Mouse (Mus musculus) kidney, adult 10 weeks (tissue): ENCODE data around the gene 4930438A08Rik. TPM values are rescaled to one million over a fixed set of nuclear protein-coding genes. Genes with fewer than 3 reads are reported as not detected.

Experiments
- polyA plus RNA-seq: library from polyadenylated mRNA; stranded (reverse); fragments of 350-450 nt; fragmentation: Illumina TruSeq; extraction: RNeasy Lipid Tissue Mini Kit (QIAGEN cat#74804); gene quantifications from one replicate; pipeline ENCODE4 v1.2.3, GENCODE M21; 2014; ENCODE audit warnings: low read depth, low replicate concordance

4930438A08Rik gene
- polyA plus RNA-seq: not detected

GRCm38 (mm10) chr11:58274572-58274971 lies at the start of gene 4930438A08Rik:
TSS of gene 4930438A08Rik (plus strand) at chr11:58274799.

GRCm38 (mm10) chr11:58306860-58307308 lies 32.3 kb downstream of the 4930438A08Rik start, which contains the start of gene Zfp692:
TSS of gene Zfp692 (plus strand) at chr11:58307069.

GRCm38 (mm10) chr11:58330276-58331148 lies 55.9 kb downstream of the 4930438A08Rik start, which contains the start of the genes Zfp672 and Sh3bp5l:
TSS of gene Zfp672 (minus strand) at chr11:58330339.
TSS of gene Sh3bp5l (plus strand) at chr11:58330724.

Other genes starting within 250 kb of the 4930438A08Rik start
- not detected for gene Gm12248, start 181.7 kb upstream of the 4930438A08Rik start, polyA plus RNA-seq
- gene Cnot8, start 170.6 kb upstream of the 4930438A08Rik start, polyA plus RNA-seq: 24.2 TPM
- gene Gemin5, start 106.3 kb upstream of the 4930438A08Rik start, polyA plus RNA-seq: 3.9 TPM
- 70.5 TPM for gene Mrpl22, start 103.1 kb upstream of the 4930438A08Rik start, polyA plus RNA-seq
- gene Igtp, start 75.2 kb upstream of the 4930438A08Rik start, polyA plus RNA-seq: 11.9 TPM
- gene Irgm2, start 75.2 kb upstream of the 4930438A08Rik start, polyA plus RNA-seq: 17.5 TPM
- 0.61 TPM for gene Zfp692, start 32.3 kb downstream of the 4930438A08Rik start, polyA plus RNA-seq
- gene Zfp672, start 55.5 kb downstream of the 4930438A08Rik start, polyA plus RNA-seq: 65.9 TPM
- 0.65 TPM for gene Sh3bp5l, start 55.9 kb downstream of the 4930438A08Rik start, polyA plus RNA-seq
- gene Lypd8, start 104.2 kb downstream of the 4930438A08Rik start, polyA plus RNA-seq: not detected
- not detected for gene 1810065E05Rik, start 146.3 kb downstream of the 4930438A08Rik start, polyA plus RNA-seq
- not detected for gene Gm12253, start 157.8 kb downstream of the 4930438A08Rik start, polyA plus RNA-seq
- not detected for gene Lypd9, start 178.1 kb downstream of the 4930438A08Rik start, polyA plus RNA-seq
- not detected for gene Olfr30, start 187.5 kb downstream of the 4930438A08Rik start, polyA plus RNA-seq
- gene Olfr332, start 217.8 kb downstream of the 4930438A08Rik start, polyA plus RNA-seq: not detected
- not detected for gene Olfr331, start 227.8 kb downstream of the 4930438A08Rik start, polyA plus RNA-seq